Mouse (Mus musculus) mesoderm, embryonic 11.5 days (tissue): ENCODE measurements around the gene Olfr1243.
"Not testable (repeated sequence)": the region's sequence is repeated elsewhere in the genome, so short reads cannot be mapped to it uniquely, and the experiment has no call there.

Experiments used
- DNase-seq: peaks from one replicate; pipeline ENCODE4 v3.0.0-alpha.2; 2012; ENCODE audit warnings: low read depth, low spot score

The Olfr1243 gene

DNA sequence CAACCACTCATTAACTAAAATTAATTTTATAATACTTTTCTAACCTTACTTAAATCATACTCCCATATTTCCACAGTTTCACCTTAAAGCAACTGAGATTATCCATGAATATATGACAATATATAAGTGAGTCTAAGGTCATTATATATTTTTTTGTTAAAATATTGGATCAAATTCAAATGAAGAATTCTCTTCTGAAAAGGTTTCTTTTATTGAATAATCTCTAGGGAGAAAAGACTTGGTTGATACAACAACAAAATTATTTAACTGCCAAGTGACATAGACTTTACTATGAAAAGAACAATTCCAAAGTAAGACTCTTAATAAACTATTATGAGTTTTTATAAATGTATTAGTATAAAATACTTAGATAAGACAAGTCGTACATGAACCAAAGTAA is at the start of gene Olfr1243:
Olfr1243 (minus strand) TSS at position 101 of the 400 bp plus-strand sequence.
- DNase-seq: no peak

DNA sequence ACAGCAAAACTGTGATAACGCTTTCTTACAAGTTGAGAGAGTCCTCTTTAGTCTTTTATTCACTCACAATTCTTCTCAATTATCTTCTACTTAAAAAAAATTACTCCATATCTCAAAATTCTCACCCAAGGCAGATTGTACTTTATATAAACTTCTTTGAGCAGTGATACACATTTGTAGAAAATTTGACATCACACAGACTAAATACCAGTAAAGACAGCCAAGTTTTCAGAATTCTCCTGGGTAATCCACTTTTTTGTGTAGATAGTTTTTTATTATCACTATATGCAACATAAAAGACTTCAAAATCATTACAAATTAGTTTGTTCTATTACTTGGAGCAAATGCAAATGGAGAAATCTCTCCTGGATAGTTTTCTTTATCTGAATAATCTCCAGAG is 47.1 kb upstream of the Olfr1243 start, which contains the start of gene Olfr1245:
Olfr1245 (minus strand) TSS at position 101 of the 400 bp plus-strand sequence.
- DNase-seq: no peak

DNA sequence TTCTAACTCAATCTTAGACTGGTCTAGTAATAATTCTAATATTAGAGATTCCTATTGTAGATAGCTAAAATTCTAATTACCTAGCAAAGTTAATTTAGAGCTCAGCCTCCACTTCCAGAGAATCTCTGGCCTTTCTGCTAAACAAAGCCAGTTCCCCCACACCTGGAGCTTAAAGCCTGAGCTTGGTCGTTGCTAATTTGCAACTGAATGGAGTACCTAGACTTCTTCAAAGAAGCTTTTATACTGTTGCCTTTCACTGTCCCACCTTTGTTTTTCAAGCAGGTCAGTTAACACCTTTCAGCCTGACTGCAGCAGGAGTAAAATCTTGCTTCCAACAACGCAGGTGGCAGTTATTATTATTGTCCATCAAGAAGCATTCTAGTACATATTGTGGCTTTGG is 31.4 kb upstream of the Olfr1243 start:
- not testable (repeated sequence) for DNase-seq

DNA sequence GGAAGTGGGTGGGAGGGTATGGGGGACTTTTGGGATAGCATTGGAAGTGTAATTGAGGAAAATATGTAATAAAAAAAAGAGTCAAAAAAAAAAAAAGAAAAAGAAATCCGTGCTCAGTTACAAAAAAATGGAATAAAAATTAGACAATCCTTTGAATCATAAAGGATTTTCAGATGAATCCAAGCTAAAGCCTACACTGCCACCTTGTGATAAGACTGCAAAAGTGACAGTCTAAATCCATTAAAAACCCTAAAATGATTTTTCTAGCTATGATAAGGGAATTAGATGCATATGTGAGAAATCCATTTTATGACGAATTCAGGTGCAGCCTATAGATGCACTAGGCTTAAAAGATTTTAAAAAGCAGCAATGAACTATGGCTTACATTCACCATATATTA is 13.2 kb upstream of the Olfr1243 start:
- no peak for DNase-seq

DNA sequence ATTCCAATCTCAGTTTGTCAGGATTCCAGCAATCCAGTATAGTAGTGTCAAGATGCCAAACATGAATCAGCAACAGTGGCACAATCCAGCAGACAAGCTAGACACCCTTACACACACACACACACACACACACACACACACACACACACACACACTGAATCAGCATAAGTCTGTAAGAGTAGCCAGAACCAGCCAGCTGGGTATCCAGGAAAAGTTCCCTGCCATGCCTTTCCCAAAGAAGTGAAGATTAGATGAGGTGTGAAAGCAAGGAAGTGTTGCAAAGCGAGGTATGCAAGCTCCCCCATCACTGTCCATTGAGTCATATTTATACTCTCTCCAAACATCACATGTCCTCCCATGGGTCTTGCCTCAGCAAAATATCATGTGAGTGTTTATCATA is 8.6 kb upstream of the Olfr1243 start:
- DNase-seq: no peak

DNA sequence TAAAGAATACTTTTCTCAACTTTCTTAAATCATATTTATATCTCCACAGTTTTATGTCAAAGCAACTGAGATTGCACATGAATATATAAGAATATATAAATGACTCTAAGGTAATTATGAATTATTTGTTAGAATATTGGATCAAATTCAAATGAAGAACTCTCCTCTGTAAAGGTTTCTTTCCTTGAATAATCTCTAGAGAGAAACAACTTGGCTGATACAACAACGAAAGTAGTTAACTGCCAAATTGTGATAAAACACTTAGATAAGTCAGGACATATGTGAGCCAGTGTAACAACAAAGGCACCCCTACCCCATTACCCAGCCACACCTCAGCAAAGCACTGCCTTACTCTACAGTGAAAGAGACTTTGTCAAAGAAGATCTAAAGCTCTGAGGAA is 33.1 kb downstream of the Olfr1243 start, which contains the start of gene Olfr1242:
Olfr1242 (minus strand) TSS at position 101 of the 400 bp plus-strand sequence.
- no peak for DNase-seq

DNA sequence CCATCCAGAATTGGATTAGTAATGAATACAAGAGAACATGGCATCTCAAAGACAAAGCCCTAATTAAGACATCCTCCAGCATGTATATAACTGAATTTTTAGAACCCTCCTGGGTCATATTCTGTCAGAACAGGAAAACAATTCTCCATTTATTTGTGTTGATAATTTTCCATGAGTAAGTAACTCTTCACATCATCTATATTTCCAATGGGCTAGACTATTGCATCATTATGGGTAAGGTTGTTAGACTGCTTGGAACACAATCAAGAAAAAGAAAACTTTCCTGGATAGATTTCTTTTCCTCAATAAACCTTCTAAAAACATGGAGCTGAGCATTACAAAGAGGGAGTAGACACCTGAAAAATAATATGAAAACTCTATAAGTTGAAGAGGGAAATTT is 44.3 kb downstream of the Olfr1243 start, which contains the start of gene Olfr1241:
Olfr1241 (minus strand) TSS at position 101 of the 400 bp plus-strand sequence.
- DNase-seq: no peak
